Mouse (Mus musculus) c-Kit-negative CD71-positive TER-119-positive erythroid progenitor cells, embryonic 14.5 days (primary cell): ENCODE data around the gene Tmem30b.
"Not testable (repeated sequence)": the region's sequence is repeated elsewhere in the genome, so short reads cannot be mapped to it uniquely, and the experiment has no call there.

ENCODE experiments used
- DNase-seq: peaks from one replicate; pipeline ENCODE4 v3.0.0-alpha.2; 2013; ENCODE audit warnings: low read depth, low spot score

The Tmem30b gene

DNA sequence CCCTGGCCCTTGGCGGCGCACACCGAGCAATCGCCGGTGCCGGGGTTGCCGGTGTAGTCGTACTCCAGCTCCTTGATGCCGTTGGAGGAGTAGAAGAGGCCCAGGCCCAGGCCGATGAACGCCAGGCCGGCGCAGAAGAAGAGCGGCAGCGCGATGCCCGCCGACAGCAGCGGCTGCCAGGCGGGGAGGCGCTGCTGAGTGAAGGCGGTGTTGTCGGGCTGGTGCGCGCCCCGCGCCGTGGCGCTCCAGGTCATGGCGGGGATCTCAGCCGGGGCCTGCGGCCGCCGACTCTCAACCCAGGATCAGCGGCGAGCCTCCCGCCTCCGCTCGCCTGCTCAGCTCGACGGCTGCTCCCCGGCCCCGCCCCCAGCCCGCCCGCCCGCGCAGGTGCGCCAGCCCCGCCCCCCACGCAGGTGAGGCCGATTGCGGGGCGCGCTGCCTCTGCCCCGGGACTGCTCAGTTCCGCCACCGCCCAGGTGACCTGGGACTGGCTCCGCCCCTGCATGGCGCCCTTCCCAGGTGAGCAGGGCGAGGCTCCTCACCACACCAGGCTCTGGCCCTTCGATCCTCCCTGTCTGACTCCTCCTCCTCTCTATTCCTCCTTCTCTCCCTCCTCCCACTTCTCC lies at the start of gene Tmem30b:
TSS of gene Tmem30b (minus strand) at position 307 of the 626 bp plus-strand sequence.
- no peak for DNase-seq

- DNase-seq, result no peak
Observed at GRCm38 (mm10) chr12:73595226-73595625, 49.0 kb upstream of the Tmem30b start.

GRCm38 (mm10) chr12:73594177-73594745 lies 48.1 kb upstream of the Tmem30b start:
- no peak for DNase-seq

DNA sequence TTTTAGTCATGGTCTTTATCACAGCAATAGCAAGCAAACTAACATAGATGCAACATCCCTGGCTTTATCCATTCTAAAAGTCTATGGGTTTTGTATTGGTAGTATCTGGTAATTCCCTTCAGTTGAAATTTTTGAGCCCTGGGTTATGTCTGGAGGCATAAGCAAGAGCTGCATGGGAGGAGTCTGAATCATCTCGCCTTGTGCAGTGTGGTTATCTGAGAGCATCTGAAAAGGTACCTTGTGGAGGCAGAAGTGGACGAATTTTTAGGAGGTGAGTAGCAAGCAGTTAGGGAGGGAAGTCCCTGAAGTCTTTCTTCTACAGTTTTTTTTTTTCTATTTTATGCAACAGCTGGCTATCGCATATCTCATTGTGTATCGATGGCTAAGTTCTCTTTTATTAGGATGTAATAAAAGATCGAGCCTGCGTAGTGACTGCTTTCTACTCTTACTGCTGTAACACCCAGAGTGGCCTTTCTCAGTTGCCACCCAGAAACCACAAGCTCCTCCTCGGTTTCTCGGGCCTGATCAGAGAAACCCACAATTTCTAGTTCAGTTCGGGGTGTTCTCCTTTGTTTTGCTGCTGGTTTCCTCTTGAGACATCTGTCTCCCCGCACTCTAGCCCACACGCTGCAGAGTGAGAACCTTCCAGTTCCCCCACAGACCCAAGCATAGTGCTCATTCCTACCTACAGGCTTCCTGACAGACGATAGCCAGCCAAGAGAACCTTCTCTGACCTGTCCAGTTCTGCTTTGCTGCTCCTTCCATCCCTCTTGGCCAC lies 47.0 kb upstream of the Tmem30b start:
- no peak for DNase-seq

DNA sequence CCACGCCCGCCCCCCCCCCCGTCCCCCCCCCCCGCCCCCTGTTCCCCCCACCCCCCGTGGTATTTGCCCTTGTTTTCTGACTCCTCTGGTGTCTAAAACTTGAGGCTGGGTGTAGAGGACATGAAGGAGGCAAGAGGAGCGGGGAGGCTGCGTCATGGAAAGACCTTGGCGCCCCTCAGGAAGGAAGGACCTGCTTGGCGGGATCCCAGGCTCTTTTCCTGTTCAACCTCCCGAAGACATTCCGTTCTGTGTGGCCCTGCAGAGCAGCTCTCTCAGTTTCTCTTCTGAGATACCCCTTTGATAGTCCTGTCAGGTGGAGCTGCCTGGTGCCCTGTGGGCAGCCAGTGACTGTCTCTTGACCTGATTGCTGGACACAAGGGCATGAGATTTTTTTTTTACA lies 45.4 kb upstream of the Tmem30b start:
- DNase-seq, result no peak

DNA sequence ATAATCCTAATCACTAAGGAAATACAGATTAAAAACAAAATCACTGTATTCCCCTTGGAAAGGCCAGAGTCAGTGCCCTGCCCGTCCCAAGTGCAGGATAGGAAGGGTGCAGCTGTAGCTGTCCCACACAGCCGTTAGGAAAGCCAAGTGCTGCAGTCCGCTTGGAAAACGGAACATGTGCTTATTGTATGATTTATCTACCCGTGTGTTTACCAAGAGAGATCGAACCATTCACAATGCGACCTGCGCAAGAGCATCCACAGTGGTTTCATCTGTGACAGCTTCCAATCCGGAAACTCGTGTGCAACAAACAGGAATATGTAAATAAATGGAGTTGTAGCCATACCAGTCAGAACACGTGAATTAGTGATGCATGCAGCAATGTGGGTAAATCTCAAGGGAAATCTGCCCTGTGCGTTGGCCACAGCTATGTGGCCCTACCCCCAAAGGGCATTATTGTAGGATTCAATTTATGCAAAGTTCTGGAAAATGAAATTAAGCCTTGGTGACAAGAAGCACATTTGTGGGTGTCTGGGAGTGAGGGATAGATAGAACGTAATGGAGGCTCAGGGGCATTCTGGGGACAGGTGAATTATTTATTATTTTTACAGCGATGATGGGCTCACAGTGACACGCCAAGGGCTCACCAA lies 44.6 kb upstream of the Tmem30b start:
- no peak for DNase-seq

DNA sequence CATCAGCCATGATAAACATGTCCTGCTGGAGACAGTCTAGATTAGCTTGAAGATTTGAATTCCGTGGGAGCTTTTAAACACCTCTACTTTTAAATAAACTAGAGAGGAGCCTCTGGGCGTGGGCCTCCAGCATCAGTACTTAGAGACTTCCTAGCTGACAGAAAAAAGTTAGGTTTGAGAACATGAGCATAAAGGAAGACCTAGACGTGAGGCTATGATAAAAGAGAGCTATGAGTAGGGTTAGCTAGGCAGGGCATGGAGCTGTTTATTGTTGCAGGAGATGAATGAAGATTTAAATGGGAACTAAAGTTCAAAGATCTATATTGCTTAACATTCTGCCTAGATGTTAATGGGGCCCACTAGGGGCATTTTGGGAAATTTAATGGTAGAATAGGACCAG lies 41.1 kb upstream of the Tmem30b start:
- no peak for DNase-seq

- DNase-seq, result no peak
Observed at GRCm38 (mm10) chr12:73585850-73586249, 39.7 kb upstream of the Tmem30b start.

DNA sequence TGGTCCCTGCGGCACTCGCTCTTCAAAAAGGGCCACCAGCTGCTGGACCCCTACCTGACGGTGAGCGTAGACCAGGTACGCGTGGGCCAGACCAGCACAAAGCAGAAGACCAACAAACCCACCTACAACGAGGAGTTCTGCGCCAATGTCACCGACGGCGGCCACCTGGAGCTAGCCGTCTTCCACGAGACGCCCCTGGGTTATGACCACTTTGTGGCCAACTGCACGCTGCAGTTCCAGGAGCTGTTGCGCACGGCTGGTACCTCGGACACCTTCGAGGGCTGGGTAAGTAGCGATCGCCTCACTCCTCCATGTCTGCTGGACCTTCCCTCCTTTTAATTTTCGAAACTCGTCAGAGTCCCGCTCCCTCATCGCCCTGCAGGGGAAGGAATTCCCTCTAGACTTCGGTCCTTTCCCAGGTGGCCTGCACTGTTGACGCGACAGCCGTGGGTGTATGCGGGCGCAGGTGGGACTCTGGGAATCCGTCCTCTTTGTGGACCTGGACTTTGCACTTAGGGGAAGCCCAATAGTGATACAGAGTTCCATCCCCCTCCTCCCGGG lies 39.1 kb upstream of the Tmem30b start:
- DNase-seq, result no peak

GRCm38 (mm10) chr12:73584610-73585240 lies 38.5 kb upstream of the Tmem30b start, which contains the start of gene Prkch:
Gene Prkch, plus strand, starts transcription at chr12:73584796.
- no peak for DNase-seq

DNA sequence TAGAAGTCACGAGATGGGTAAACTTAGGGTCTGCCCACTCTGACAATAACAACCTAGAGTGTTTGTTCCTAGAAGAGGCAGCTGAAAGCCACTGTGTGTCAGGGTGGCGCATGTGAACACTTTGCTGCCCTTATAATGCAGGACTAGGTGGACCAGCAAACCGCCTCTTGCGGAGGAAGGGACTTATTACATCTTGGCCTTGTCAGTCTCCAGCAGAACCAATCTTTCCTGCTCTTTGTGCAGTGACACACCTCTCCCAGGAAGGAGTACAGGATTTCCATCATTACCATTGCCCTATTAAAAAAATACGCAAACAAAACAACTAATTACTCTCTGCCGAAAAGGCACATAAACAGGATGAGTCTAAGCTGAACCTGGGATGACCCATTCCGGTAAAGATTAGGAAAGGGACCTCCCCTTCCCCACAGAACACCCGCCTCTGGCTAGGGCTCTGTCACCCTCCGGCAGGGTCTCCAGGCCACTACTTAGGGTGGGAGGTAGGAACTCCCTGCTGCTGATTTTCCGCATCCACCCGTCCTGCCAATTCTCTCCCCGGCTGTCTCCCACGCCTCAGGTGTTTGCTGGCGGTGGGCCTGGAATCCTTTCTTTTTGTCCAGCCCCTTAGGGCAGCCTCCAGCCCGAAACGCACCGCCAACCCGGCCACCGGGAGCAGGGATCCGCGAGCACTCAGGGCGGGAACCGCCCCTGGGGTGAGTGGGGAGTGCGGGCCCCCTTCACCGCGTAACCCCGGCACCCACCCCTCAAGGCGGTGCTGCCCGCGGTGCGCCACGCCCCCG lies 37.8 kb upstream of the Tmem30b start:
- no peak for DNase-seq

DNA sequence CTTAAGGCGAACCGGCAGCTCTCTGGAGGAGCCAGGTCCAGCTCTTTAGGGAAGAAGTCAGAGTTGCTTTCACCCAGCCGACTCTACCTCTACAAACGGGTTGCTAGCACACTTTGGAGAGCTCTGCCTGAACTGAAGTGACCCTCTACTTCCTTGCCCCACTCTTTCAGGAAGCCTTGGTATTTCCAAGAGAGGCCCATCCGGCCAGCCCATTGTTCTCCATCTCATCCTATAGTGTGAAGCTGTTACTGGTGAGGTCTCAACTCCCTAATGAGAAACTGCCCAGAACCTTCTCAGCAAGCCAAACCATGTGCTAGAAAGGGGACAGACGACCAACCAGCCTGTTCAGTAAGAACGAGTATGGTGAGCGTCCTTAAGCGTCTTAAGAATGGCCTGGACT lies 37.1 kb upstream of the Tmem30b start:
- DNase-seq, result no peak

- no peak for DNase-seq
Observed at GRCm38 (mm10) chr12:73580811-73581210, 34.6 kb upstream of the Tmem30b start.

DNA sequence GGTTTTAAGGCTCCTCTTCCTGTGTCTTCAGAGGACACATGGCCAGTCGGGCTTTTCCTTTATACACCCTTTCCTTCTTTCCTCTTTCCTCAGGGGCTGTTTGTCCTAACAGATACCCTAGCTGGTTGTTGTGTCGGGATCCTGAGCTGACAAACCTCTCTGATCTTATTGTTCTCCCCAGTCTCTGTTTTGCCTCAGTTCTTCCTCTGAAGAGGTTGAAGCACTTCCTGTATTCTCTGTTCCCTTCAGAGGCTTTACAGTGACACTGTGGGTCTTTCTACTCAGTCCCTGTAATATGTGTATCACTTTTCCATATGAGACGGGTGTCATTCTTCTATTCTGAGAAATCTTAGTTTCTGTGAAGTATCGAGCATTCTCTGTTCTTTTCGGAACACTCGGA lies 31.9 kb upstream of the Tmem30b start:
- no peak for DNase-seq

GRCm38 (mm10) chr12:73574632-73575031 lies 28.4 kb upstream of the Tmem30b start:
- no peak for DNase-seq

DNA sequence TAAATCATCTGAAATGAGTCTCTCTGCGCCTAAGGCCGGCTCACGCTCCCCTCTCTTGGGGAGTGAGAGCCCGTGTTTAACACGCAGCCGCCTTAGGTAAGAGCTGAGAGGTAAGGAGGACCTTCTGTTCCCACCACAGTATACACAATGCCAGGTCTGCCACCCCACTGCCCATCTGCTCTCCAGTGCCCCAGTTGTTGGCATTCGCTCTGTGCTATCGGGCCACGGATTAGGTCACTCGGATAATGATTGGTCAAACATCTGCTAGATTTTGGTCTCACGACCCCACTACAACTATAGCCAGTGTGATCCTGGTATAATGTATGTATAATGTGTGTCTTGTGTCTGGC lies 19.4 kb upstream of the Tmem30b start:
- DNase-seq, result no peak

DNA sequence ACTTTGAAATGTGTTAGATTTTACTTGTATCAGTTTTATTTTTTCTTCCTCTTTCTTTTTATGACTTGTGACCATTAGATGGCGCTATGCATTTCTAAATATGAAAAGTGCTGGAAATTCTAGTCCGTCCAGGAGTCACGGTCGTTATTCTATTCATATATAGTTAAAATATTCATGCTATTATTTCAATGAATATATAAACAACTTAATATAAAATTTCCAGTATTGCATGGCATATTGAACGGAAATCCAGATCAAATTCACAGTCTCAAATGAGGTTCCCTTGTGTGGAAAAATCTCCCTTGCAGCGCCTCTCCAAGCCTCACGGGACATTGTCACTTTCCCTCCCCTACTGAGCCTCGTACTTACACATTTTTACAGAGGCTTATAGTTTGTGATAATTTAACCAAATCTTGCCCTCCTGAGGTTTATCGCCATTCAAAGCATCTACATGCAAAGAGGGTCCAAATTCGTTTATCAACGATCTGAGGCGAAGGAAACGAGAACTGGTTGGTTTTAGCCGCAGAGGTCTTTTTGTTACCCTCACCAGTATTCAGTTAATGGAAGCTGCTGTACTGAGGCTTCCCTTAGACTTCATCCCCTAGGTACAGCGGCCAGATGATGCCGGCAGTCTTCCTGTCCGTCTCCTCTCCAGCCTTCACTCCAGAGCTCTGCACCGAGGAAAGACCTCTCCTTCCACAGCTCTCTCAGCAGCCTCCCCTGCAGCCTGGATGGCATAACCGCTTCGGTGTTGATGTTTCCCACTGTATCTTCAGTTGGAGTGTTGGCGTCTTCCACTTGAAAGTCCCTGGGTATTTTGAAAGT lies 18.8 kb upstream of the Tmem30b start:
- no peak for DNase-seq

DNA sequence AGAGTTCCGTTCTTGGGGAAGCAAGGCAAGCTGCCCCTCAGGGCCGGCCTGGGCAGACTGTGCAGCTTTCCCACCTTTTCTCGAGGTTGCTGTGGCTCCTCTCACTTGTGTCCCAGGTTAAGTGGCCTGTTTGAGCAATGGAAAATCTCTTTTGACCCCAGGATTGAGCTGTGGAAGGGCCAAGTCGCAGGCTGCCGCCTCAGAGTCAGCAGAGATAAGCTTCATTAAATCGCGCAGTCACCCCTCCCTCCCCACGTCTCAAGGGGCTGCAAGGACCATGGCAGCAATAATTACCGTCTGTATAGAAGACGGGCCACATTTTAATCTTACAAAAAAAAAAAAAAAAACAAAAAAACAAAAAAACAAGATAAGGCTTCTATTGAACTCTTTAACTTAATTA lies 18.0 kb upstream of the Tmem30b start:
- no peak for DNase-seq

- DNase-seq, result not testable (repeated sequence)
Observed at GRCm38 (mm10) chr12:73563122-73563521, 16.9 kb upstream of the Tmem30b start.

DNA sequence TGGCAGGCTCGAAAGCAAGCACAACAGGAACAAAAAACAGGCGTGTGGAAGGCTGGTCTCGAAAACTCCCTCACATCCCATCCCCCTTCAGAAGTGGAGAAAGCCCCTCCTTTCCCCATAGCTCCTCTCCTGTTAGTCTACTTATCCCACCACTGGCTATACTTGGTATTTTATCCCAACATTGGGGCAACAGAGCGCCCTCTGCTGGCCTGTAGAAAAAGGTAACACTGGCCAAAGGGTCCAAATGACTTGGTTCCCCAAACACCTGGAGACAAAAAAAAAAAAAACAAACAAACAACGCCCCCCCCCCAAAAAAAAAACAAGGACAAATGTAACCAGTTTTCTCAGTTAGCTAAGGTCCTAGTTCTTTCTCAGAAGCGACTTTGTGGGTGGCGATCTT lies 13.9 kb upstream of the Tmem30b start:
- no peak for DNase-seq
